Mouse (Mus musculus) layer of hippocampus, adult 18-20 months (tissue): ENCODE measurements at regions not wholly inside any gene's neighbourhood (a gene's known extent, or its start where the extent isn't known, plus 50 kb on each side); places are given as distances from the start of the nearest gene placed in this dataset.
A peak's percentile ranks its signal among the peaks of the same experiment; 100 is the strongest.

Experiments
- DNase-seq, 2 experiments: peaks; one replicate each; pipeline ENCODE4 v3.0.0; 2022; ENCODE audit warnings: low spot score in 2 of 2

DNA sequence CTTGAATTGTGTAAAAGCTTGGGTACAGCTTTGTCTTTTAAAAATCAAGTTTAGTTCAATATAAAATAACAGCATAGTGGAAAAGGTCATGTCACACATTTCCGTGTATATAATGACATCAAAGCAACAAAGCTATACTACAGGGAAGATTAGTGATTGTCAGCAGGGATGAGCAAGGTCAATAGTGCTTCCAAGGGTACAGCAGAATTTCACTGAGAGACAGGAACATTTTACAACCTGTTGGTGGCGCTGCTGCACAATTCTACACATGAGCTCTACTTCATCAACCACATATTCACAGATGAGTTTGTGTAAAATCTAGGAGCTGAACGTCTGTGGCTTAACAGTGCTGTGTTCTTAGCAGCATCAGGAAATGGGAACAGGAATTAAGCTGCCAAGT lies 74.3 kb upstream of the A2m start:
- peak; percentile 16 to 80 for DNase-seq

DNA sequence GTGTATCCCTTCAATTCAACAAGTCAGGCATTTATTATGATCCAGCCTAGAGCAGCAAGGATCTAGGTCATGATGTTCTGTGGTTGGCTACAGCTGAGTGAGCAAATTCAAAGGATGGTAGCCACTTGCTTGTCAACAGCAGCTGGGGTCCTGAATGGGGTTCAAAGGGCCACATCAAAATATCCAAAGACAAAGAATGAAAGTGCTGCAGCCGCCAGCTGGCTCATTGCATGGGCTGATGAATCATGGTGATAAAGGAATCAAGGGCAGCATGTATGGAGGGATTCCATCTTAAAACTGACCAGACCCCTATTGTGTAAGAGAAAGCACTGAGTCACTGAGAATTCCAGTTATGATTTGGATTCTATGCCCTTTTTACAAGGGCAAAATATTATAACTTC lies 74.8 kb upstream of the A2m start:
- peak in 1 of 2 experiments; percentile 14 for DNase-seq

DNA sequence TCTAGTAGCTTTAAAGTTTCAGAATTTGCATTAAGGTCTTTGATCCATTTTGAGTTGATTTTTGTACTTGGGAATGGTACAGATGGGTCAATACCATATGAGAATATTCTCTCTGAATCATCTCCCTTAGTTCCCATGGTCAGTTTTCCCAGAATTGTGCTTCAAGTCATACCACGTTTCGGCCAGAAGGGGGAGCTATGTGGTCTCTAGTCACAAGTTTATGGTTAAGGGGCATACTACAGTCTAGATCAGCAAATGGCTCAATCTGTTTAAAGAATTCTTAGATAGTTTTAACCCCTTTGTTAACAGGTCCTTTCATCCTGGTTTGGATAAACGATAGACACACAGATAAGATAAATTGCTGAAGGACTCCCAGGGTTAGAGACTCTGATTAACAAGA lies 78.7 kb upstream of the A2m start:
- DNase-seq = peak in 1 of 2 experiments; percentile 49

DNA sequence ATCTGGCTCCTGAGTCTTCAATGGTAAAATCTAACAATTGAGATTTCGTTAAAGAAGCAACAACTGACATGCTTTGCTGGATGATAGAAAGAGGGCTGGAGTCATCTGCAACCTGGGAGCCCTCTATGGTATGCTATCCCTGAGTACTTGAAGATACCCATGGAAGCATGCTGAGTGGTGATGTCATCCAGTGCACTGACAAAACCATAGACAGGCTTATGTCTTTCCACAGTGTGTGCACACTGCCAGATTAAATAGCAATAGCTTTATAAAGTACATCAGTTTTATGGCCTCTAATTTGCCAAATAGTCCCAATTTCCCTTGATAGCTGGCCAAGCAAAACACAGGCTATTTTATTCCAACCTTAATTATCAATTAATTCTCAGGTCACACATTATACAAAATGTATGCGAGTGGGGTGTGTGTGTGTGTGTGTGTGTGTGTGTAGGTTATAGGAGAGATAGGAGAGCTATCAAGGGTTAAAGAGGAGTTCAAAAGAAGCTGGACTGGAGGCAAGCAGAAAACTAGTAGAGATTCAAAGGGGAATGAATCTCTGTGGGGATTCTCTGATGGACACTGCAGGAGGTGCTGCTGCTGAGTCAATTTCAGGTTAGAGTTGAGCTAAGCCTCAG lies 80.1 kb upstream of the Iqsec3 start:
- DNase-seq = no peak

DNA sequence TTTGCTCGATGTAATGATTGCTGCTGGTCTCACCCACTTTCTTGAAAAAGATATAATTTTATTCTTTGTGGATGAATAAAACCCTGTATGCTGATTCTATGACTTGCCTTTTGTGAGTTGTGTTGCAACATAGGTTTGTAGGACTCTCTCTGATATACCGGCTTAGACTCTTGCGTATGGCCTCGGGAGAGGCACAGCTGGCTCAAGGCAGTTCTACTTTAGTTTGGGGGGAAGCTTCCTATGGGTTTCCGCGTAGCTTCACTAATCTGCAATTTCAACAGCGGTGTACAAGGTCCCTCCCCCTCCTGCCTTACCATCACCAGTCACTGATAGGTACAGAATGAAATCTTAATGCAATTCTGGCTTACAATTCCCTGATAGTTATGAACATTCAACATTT lies 60.0 kb upstream of the Iqsec3 start:
- DNase-seq = no peak

DNA sequence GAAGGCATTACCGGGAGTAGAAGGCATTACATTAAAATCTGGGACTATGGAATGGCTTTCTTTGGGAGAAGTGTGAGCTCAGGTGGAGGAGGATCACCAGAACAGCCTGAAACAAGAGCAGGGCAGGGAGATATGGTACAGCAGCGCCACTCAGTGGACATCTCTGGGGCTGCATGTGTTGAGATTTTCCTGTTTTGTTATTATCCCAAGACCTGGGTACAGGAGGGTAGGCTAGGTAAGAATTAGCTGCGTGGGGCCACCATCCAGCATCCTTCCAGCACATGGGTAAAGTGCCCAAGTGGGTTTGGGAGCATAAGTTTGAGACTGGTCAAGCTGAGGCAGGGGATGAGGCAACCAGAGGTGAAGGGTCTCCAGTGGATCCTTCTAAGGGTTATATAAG lies 59.4 kb upstream of the Iqsec3 start:
- DNase-seq = peak; percentile 59 to 86

DNA sequence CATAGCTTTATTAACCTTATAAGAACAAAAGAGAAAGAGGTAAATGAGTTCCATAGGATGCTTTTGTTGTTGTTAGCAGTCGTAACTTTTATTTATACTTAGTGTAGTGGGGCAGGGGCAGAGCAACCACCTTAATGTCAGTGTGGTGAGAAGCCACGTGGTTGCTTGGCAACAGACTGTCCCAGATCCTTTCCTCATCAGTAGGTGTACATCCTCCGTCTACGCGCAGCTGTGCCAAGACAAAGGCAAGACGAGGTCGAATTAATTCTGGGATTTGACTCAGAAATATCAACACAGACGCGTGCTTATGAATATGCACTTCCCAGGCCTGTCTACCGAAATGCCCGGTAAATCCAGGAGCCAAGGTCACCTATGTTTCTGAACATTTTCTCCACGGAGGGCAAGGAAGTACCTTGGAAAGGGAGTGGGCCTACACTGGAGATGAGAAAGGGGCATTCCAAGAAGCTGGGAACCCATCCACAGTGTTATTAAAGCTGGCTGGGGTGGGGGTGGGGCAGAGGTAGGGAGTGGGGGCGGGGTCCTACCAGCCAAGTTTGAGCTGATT lies 58.4 kb upstream of the Iqsec3 start:
- DNase-seq = no peak

DNA sequence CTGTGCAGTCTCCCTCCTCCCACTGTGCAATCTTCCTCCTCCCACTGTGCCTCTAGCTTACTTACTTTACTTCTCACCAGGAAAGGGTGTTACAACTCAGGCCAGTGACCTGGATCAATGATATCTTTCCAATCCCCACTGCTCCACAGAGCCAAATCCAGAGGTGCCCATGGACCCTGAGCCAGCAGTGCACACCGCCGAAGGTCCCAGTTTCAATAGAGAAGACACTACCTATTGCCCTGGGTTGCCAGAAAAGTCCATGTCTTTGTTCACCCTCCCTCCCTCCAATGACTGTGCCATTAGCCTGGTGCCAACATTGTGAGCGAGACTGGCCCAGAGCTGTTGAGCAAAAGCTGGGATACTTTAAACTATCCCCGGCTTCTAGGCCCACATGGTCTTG lies 53.8 kb upstream of the Iqsec3 start:
- DNase-seq = no peak

DNA sequence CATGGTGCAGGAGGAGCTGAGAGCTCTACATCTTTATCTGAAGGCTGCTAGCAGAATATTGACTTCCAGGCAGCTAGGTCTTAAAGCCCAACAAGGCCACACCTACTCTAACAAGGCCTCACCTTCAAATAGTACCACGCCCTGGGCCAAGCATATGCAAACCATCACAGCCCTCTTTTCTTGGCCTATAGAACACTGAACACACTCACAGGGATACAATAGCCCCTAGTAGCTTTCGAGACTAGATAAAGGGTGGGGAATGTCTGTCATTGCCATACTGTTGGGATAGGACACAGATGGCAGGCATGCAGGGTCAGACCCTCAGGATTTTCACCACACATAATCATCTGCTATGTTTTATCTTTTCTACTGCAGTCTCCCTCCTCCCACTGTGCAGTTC lies 52.6 kb upstream of the Iqsec3 start:
- no peak for DNase-seq

DNA sequence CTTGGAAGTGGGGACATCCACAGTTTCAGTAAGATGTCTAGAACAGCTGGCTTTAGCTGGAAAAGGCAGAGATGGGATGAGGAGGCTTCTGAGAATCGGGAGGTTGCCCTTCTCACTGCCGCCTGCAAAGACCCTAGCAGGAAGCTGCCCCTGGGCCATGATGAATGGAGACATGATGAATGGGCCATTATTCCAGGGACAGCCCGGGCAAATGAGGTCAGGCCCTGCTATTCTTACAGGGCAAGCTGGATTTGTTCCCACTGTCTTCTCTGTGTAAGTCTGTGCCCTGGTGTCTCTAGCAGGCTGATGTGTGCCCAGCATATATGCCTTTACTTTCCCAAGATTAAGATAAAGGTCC lies 51.1 kb upstream of the Iqsec3 start:
- DNase-seq = no peak

DNA sequence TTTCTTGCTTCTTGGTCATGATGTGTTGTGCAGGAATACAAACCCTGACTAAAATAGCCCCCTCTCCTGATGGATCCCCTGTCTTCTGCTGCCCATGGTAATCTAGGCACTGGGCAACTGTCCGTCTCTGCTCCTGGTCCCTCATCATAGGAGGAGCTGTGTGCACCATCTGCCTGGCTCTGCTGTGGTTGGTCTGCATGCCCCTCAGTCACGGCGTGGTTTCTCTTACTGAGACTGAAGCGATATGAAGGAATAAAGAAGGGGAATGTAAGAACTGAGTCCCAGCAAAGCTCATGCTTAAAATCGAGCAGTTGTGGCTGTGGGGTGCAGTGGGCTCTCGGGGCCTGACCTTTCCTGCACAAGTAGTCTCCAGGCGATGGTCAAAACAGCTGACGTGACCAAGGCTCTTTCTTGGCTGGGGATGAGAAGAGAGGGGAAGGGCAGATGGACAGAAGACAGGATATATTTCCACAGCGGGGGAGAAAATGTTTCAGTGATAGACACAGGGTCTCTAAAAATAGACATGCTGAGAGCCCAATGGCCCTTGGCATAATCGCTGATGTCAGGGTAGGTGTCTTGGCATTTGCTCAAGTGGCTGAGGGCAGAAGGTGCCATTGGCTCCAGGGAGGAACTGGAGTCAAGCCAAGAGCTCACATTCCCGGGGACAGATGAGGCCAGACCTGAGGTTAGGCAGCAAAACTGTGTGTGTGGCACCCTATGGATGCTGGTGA lies 50.6 kb upstream of the Iqsec3 start:
- no peak for DNase-seq
